Mouse (Mus musculus) forebrain, embryonic 15.5 days (tissue): ENCODE measurements at regions not wholly inside any gene's neighbourhood (a gene's known extent, or its start where the extent isn't known, plus 50 kb on each side); places are given as distances from the start of the nearest gene placed in this dataset.

Experiments used
- ATAC-seq: fragments of 200-750 bp; cut with Nextera tagmentation; replicated peaks from 2 replicates; pipeline ENCODE4 v1.8.0; 2017; ENCODE audit warnings: mild to moderate bottlenecking, moderate TSS enrichment, moderate library complexity
- H3K27ac ChIP-seq: fragments of 300-500 bp; sonication (generic); replicated peaks from 2 replicates; pipeline ENCODE4 v1.5.1; 2015; ENCODE audit warnings: mild to moderate bottlenecking, inconsistent platforms
- H3K27me3 ChIP-seq: fragments of 300-500 bp; sonication (generic); 2 replicates; pipeline ENCODE4 v1.6.1; 2015; ENCODE audit warnings: inconsistent platforms
- H3K36me3 ChIP-seq: fragments of 300-500 bp; sonication (generic); 2 replicates; pipeline ENCODE4 v1.6.1; 2015; ENCODE audit warnings: mild to moderate bottlenecking, inconsistent platforms
- H3K4me1 ChIP-seq: fragments of 300-500 bp; sonication (generic); 2 replicates; pipeline ENCODE4 v1.6.1; 2015; ENCODE audit warnings: inconsistent platforms
- H3K4me2 ChIP-seq: fragments of 300-500 bp; sonication (generic); replicated peaks from 2 replicates; pipeline ENCODE4 v1.6.1; 2015; ENCODE audit warnings: mild to moderate bottlenecking, inconsistent platforms
- H3K4me3 ChIP-seq: fragments of 300-500 bp; sonication (generic); 2 replicates; pipeline ENCODE4 v1.5.1; 2015; ENCODE audit warnings: mild to moderate bottlenecking, inconsistent platforms
- H3K9ac ChIP-seq: fragments of 300-500 bp; sonication (generic); replicated peaks from 2 replicates; pipeline ENCODE4 v1.6.1; 2015; ENCODE audit warnings: mild to moderate bottlenecking, inconsistent platforms
- H3K9me3 ChIP-seq: fragments of 300-500 bp; sonication (generic); 2 replicates; pipeline ENCODE4 v1.6.1; 2016; ENCODE audit warnings: inconsistent platforms
- WGBS: fragments of 180-500 bp; shearing (Covaris S2); methylation state at CpG from one replicate; pipeline ENCODE4 v1.1.7; 2015; ENCODE audit warnings: mixed read lengths; 5-methylcytosine and 5-hydroxymethylcytosine counted together

DNA sequence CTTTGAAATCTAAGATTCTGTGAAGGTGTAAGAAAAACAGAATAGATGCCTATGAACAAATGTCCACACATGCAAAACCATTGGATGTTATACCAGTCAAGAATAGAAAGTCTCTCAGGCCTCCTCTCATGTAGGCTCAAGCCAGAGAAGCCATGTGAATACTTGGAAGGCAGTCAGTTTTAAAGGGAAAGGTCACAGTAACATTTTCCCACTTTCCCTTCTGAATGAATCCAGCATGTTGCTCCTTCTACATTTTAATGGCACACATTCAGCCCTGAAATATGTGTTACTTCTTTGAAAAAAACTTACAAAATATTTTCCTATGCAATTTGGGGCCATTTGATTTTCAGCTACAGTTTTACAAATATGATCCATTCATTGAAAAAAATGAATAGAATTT lies 186.1 kb downstream of the Lurap1l start:
- Histone ChIP-seq H3K36me3 (no peaks in the 10 kb centered on the region), H3K4me3 (no peak overlapping the region), H3K27ac (no peak overlapping the region), H3K4me1 (no peaks in the 10 kb centered on the region), H3K9ac (no peak overlapping the region), H3K4me2 (no peak overlapping the region), H3K27me3 (no peaks in the 10 kb centered on the region), H3K9me3 (no peaks in the 10 kb centered on the region)
- ATAC-seq = no peak

DNA sequence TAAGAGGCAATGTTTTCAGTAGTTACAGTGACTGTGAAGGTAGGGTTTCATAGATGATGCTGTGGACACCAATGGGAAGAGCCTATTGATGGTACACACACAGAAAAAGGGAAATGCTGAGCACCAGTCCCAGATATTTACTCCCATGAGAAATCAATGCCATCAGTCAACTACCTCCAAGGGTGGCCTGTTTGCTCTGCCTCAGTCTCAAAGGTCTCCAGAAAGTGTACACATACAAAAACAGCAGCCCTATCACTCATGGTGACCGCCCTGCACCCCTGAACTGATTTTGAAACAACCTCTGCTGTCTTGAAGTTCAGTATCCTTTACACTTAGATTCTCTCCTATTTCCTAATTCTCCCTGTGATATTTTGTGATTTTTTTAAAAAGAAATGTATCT lies 187.2 kb downstream of the Lurap1l start:
- H3K4me1 ChIP-seq = no peaks in the 10 kb centered on the region
- H3K4me3 ChIP-seq = no peak overlapping the region
- ATAC-seq = no peak
- no peaks in the 10 kb centered on the region for H3K36me3 ChIP-seq
- WGBS = 93% methylated on average over 1 of the region's 1 CpGs
- no peaks in the 10 kb centered on the region for H3K9me3 ChIP-seq
- no peak overlapping the region for H3K9ac ChIP-seq
- no peaks in the 10 kb centered on the region for H3K27me3 ChIP-seq
- H3K4me2 ChIP-seq = no peak overlapping the region
- no peak overlapping the region for H3K27ac ChIP-seq

DNA sequence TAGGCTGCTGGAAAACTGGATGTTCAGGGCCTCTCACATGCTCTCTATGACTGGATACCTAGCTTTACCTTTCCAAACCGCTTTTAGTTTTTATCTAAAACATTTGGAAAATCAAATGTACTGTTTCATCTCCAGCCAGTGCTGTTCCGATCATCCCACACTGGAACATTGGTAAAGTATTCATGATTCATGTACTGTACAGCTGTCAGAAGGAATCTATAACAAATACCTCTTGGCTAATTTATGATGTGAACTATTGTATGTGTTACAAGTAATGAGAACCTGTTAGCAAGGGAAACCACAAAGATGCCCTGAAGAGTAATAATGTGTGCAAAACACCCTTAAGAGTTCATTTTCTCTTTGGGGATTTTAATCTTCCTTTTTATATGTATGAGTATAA lies 190.6 kb downstream of the Lurap1l start:
- WGBS = 93% methylated on average over 2 of the region's 2 CpGs
- Histone ChIP-seq H3K4me2 (no peak overlapping the region), H3K36me3 (no peaks in the 10 kb centered on the region), H3K27ac (no peak overlapping the region), H3K4me1 (no peaks in the 10 kb centered on the region), H3K9me3 (no peaks in the 10 kb centered on the region), H3K4me3 (no peak overlapping the region), H3K9ac (no peak overlapping the region), H3K27me3 (no peaks in the 10 kb centered on the region)
- ATAC-seq = no peak

DNA sequence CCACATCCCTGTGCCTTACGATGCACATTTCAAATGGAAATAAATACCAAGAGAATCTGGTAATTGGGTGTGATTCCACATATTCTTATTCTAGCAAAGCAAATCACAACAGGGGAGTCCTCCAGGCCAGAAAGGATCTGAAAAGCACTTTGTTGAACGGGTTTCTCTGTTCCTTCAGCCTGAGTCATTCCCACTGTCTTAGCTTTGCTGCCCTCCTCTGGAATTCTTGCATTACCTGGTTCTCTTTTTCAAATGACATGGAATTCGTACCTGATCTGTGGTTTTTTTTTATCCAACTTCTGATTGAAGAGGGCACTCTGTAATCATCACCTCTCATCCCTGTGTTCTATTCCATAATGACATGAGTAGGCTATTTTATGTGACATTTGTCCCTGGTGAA lies 200.9 kb downstream of the Lurap1l start:
- Histone ChIP-seq H3K27me3 (no peaks in the 10 kb centered on the region), H3K27ac (no peak overlapping the region), H3K4me3 (no peak overlapping the region), H3K4me2 (no peak overlapping the region), H3K36me3 (no peaks in the 10 kb centered on the region), H3K9me3 (no peaks in the 10 kb centered on the region), H3K4me1 (no peaks in the 10 kb centered on the region), H3K9ac (no peak overlapping the region)
- WGBS = 52% methylated on average over 3 of the region's 3 CpGs
- no peak for ATAC-seq

DNA sequence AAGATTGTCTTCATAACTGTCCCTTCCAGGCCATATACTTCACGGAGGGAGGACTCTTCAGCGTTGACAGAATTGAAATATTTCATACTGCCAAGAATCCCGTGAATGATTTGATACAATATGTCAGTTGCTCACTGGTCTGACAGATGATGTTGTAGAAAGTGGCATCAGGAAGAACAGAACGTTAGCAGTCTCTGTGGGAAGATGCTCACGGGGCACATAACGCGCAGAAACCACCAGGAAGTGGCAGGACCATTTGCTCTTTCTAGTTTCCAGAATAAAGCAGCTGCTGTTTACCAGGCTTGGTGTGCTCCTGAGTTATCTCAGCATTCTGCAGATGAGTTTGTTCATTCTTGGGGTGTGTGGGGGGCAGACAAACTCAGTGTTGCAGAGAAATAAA lies 206.0 kb downstream of the Lurap1l start:
- Histone ChIP-seq H3K9ac (no peak overlapping the region), H3K36me3 (no peaks in the 10 kb centered on the region), H3K4me3 (no peak overlapping the region), H3K27me3 (no peaks in the 10 kb centered on the region), H3K4me2 (no peak overlapping the region), H3K9me3 (no peaks in the 10 kb centered on the region), H3K4me1 (no peaks in the 10 kb centered on the region), H3K27ac (no peak overlapping the region)
- no peak for ATAC-seq
- 81% methylated on average over 7 of the region's 7 CpGs for WGBS

DNA sequence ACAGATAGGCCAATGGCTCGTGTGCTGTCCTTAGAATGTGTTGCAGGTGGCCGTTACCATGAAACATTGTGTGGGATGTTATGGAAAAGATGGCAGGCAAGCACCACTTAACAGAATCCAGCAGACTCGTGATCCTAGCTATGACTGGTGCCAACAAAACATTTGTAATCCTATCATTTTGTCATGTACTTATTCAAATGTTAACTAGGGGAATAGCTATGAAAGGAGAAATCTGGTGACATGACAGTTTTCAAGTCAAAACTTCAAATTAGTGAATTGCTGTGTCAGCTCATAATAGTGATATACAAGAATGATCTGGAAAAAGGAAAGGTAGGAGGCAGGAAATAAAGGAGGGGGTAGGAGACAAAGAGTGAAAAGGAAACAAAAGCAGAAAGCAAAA lies 213.7 kb downstream of the Lurap1l start:
- H3K27ac ChIP-seq = no peak overlapping the region
- WGBS = 14% methylated on average over 3 of the region's 3 CpGs
- no peak overlapping the region for H3K4me2 ChIP-seq
- no peaks in the 10 kb centered on the region for H3K27me3 ChIP-seq
- ATAC-seq = peak; percentile 86
- H3K4me1 ChIP-seq = 0 out of 2 replicates have a peak, but pooled peaks cover 3% of the 10 kb centered on the region
- H3K36me3 ChIP-seq = no peaks in the 10 kb centered on the region
- H3K4me3 ChIP-seq = no peak overlapping the region
- H3K9me3 ChIP-seq = no peaks in the 10 kb centered on the region
- H3K9ac ChIP-seq = no peak overlapping the region

DNA sequence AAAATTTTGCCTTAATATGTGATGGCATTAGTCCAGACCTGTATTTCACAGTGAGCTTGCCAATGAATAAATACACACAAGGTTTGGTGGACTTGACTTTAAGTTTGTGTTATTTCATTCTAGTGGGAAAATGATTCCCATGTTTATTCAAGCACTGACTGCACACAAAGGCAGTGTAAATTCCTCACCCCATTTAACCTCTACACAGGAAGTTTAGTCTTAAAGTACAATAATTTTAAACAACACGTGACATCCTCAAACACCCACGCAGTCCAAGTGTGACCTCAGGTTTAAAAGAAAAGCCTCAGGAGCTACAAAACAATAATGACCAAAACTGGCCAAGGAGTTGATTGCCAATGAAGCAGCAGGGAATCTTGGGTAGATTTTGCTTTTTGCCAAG lies 219.4 kb downstream of the Lurap1l start:
- no peaks in the 10 kb centered on the region for H3K9me3 ChIP-seq
- ATAC-seq = no peak
- no peak overlapping the region for H3K4me2 ChIP-seq
- no peaks in the 10 kb centered on the region for H3K27me3 ChIP-seq
- H3K27ac ChIP-seq = no peak overlapping the region
- no peaks in the 10 kb centered on the region for H3K36me3 ChIP-seq
- H3K4me3 ChIP-seq = no peak overlapping the region
- 69% methylated on average over 2 of the region's 2 CpGs for WGBS
- H3K9ac ChIP-seq = no peak overlapping the region
- no peaks in the 10 kb centered on the region for H3K4me1 ChIP-seq

DNA sequence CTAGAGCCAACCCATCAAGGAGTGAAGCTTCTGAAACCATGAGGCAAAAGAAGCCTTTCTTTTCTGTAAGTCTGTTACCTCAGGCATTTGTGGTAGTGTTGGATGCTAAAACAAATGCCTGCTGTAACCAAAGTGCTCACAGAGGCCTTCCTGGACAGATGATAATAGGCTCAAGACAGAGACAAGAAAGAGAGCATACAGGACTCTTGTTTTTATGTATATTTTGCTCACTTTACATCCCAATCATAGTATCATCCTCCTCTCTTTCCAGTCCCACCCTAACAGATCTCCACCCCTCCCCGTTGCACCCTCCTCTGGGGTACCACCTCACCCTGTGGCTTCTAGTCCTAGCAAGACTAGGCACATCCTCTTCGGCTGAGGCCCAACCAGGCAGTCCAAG lies 262.7 kb downstream of the Lurap1l start:
- no peaks in the 10 kb centered on the region for H3K36me3 ChIP-seq
- no peak overlapping the region for H3K27ac ChIP-seq
- H3K4me2 ChIP-seq = no peak overlapping the region
- no peak overlapping the region for H3K9ac ChIP-seq
- 76% methylated on average over 2 of the region's 2 CpGs for WGBS
- no peaks in the 10 kb centered on the region for H3K9me3 ChIP-seq
- ATAC-seq = no peak
- no peaks in the 10 kb centered on the region for H3K4me1 ChIP-seq
- no peaks in the 10 kb centered on the region for H3K27me3 ChIP-seq
- no peak overlapping the region for H3K4me3 ChIP-seq

DNA sequence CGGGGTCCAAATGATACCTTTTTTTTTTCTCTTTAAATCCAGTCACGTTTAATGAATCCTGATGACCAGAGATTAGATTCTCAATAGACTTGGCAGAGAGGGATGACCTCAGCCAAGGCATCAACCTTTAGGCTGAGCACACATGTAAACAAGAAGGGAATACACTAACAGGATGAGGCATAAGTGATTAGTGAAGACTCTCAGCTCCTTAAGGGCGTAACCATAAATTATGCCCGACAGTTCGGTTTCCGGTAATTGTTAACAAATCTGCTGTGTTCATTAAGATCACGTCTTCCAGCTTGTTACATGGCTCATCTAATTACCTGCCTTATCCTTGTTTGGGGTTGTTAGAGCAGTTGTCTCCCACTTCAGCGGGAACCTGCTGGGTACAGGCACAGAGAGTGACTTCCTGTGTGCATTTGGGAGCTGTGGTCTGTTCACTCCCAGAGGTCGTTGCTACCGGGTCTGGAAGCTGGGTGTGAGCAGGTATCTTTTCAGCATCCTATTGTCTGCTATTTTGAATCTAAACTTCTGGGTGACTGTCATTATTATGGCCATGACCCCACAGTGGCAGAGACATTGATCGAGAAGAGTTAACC lies 265.1 kb downstream of the Mpdz start:
- ATAC-seq = no peak
- Histone ChIP-seq H3K4me2 (no peak overlapping the region), H3K27me3 (no peaks in the 10 kb centered on the region), H3K9ac (no peak overlapping the region), H3K36me3 (no peaks in the 10 kb centered on the region), H3K9me3 (no peaks in the 10 kb centered on the region), H3K4me3 (no peak overlapping the region), H3K4me1 (peaks cover 9% of the 10 kb centered on the region), H3K27ac (no peak overlapping the region)
- WGBS = 59% methylated on average over 11 of the region's 11 CpGs

DNA sequence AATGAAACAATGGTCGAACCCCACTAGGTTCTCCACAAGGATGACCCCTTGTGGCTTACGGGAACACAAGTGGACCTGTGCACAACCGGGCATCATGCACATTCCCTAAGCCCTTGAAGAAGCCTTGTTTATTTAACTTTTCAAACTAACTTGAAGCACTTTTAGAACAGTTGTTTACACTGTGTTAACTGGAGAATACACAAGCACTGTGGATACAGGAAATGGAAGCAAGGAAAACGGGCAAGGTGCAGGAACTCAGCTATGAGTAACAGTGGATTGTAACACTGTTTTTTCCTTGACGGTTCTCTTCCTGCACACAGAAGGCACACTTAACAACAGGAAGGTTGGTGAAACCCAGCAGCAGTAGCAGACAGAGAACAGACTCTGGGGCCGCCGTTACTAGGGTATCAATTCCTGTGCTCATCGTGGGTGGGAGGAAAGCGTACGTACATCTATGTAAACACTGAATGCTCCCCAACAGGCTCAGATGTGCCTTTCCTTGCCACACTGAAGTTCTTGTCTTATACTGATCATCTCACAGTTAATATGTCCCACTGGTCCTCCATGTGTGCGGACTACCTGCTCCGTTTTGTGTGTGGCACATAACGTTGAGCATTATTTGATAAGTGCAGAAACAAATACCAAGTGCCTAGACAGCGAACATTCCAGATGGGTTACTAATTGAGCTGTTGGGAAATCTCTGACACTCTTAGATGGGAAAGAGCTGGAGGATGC lies 264.4 kb downstream of the Mpdz start:
- H3K9ac ChIP-seq = no peak overlapping the region
- peaks cover 9% of the 10 kb centered on the region for H3K4me1 ChIP-seq
- 81% methylated on average over 14 of the region's 14 CpGs for WGBS
- no peak for ATAC-seq
- H3K27me3 ChIP-seq = no peaks in the 10 kb centered on the region
- no peak overlapping the region for H3K27ac ChIP-seq
- H3K4me3 ChIP-seq = no peak overlapping the region
- H3K4me2 ChIP-seq = no peak overlapping the region
- no peaks in the 10 kb centered on the region for H3K36me3 ChIP-seq
- H3K9me3 ChIP-seq = no peaks in the 10 kb centered on the region

DNA sequence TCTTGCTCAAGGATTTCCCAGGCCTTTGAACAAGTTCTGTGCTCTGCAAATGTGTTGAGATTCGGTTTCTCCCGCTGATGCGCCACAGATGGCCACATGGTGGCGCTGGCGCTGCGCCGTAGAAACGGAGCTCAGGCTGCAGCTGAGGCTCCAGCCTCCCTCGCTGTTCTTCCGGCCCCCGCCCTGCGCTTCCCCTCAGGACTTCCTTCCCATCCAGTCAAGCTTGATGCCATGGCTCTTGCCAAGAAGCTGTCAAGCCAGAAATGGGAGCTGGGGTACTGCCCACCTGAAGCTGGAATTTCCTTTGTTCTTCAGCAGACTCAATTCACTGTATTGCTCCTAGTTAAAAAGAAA lies 263.9 kb downstream of the Mpdz start:
- under 1% methylated on average over 12 of the region's 12 CpGs for WGBS
- no peak overlapping the region for H3K4me3 ChIP-seq
- H3K27ac ChIP-seq = peak overlapping the region; percentile 65
- no peak overlapping the region for H3K9ac ChIP-seq
- H3K4me2 ChIP-seq = no peak overlapping the region
- no peaks in the 10 kb centered on the region for H3K27me3 ChIP-seq
- peak; percentile 98 for ATAC-seq
- no peaks in the 10 kb centered on the region for H3K9me3 ChIP-seq
- H3K4me1 ChIP-seq = peaks cover 9% of the 10 kb centered on the region
- no peaks in the 10 kb centered on the region for H3K36me3 ChIP-seq

DNA sequence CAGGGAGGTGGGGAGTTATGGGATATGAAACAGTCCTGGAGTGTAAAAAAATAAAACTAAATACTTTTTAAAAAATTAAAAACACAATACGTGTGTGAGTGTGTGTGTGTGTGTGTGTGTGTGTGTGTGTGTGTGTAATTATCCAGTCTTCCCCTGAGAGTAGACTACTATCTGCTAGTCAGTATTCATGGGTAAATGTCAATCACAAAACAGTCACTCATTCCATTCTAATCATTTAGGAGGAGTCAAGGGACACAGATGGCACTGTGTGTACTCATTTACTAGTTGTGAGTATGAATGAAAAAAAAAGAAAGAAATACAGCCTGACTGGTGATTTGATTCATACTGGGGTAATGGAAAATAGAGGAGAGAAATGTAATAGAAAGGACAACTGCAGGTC lies 226.5 kb downstream of the Mpdz start:
- Histone ChIP-seq H3K27me3 (no peaks in the 10 kb centered on the region), H3K36me3 (no peaks in the 10 kb centered on the region), H3K4me3 (no peak overlapping the region), H3K9ac (no peak overlapping the region), H3K4me2 (no peak overlapping the region), H3K9me3 (no peaks in the 10 kb centered on the region), H3K4me1 (peaks cover 8% of the 10 kb centered on the region), H3K27ac (no peak overlapping the region)
- WGBS = 77% methylated on average over 1 of the region's 1 CpGs
- no peak for ATAC-seq

DNA sequence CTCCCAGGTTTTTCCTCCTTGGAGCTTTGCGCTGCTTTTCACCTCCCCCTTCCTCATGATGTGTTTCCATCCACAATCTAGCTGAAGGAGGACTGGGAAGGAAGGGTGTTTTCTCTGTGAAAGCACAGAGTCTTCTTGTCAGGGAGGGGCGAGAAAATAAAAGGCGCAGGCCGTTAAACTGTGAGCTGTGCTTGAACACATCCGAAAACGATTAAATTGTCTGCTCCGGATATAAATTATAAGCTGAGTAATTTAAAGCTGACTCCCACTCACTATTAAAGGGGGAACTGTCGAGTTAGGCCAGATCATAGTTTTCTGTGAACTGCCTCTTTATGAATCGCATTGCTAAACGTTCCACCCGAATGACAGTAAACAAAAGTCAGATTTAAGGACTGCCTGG lies 224.6 kb downstream of the Mpdz start:
- Histone ChIP-seq H3K27ac (no peak overlapping the region), H3K4me2 (peak overlapping the region; percentile 8; the same call in 1 of the 2 replicates), H3K27me3 (no peaks in the 10 kb centered on the region), H3K9ac (no peak overlapping the region), H3K9me3 (no peaks in the 10 kb centered on the region), H3K4me3 (no peak overlapping the region), H3K36me3 (no peaks in the 10 kb centered on the region), H3K4me1 (peaks cover 12% of the 10 kb centered on the region)
- 12% methylated on average over 11 of the region's 11 CpGs for WGBS
- no peak for ATAC-seq
